Mouse (Mus musculus): ENCODE measurements at regions not wholly inside any gene's neighbourhood (a gene's known extent, or its start where the extent isn't known, plus 50 kb on each side); places are given as distances from the start of the nearest gene placed in this dataset.

DNA sequence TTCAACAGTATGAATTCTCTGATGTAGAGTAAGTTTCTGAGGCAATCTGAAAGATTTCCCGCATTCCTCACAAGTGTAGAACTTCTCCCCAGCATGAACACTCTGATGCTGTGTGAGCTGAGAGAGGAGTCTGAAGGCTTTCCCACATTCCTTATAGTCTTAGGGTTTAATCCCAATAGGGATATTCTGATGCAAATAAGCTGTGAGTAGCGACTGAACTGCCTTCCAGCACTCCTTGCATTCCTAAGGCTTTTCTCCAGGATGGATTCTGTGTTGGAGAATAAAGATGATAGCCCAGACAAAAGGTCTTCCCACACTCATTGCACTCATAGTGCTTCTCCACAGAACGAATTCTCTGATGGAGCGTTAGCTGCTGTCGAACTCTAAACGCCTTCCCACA is 152.6 kb upstream of the Api5 start:
- no peak for DNase-seq

- no peak for DNase-seq
Observed at GRCm38 (mm10) chr2:94587255-94587654, 149.3 kb upstream of the Api5 start.

- no peak for DNase-seq
Observed at GRCm38 (mm10) chr2:94571646-94572045, 133.7 kb upstream of the Api5 start.

DNA sequence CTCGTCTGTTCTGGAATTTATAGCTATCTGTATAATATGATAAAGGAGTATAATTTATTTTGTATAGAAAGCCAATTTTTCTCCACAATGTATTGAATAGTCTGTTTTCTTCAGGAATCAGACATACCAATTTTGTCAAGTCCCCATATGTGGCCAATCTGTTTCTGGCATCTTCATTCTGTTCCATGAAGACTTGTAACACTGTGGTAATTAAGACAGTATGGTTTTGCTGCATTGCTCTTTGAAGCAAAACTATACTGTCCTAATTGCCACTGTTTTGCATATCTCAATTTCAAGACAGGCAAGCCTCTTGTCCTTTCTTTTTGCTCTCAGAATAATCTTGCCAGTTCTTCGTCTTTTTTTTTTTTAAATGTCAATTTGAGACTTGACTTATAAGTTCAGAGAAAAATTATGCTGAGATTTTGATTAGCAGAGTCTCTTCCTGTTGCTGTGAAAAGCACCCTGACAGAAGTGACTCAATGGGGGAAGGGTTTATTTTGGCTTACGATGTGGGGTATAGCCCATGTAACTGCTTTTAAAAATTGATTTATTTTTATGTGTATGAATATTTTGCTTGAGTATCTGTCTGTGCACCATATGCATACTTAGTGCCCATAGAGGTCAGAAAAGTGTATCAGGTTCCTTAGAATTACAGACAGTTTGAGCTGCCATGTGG is 103.4 kb upstream of the Api5 start:
- no peak for DNase-seq

DNA sequence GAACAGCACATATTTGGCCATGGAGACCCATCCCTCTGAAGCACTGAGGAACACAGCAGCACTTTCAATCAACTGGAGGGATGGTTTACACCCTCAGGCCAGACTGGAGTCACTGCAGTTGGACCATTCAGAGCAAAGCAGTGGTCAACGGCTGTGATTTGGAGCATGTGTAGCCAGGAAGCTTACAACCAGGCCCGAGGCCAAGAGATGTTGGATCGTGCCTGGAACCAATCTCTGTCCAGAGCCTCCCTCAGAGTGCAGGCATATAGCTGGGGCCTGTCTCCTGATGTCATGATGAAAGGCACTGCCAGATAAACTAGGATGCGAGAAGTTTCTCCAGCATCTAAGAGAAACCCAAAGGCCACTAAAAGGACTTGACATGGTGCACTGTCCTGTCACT is 98.7 kb upstream of the Api5 start:
- DNase-seq = no peak

- DNase-seq = peak; percentile 76
Observed at GRCm38 (mm10) chr2:94531175-94531574, 93.2 kb upstream of the Api5 start.

GRCm38 (mm10) chr2:94524536-94524935 is 86.6 kb upstream of the Api5 start:
- no peak for DNase-seq

- DNase-seq = peak; percentile 90
Observed at GRCm38 (mm10) chr2:94516866-94517265, 78.9 kb upstream of the Api5 start.

DNA sequence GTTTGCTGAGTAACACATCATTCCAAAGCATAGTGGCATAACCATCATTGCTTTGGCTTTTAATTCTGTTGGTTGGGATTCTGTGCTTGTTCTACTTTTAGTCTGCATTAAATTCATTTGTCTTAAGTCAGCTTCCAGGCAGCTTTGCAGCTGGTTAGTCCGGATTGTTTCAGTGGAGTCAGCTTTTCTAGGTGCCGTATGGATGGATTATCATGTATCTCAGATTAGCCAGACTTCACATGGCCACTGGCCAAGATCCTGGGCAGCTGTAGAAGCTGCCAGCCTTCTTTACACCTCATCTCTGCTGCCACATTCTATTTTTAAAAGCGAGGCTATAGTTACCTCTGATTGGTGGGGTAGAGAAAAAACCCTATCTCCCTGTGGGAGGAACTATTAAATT is 74.1 kb upstream of the Api5 start:
- DNase-seq = no peak

- no peak for DNase-seq
Observed at GRCm38 (mm10) chr2:94500649-94501048, 62.7 kb upstream of the Api5 start.

- no peak for DNase-seq
Observed at GRCm38 (mm10) chr2:94498516-94498915, 60.6 kb upstream of the Api5 start.

Measured in cerebellum, adult 9-10 months (tissue).